Mouse (Mus musculus): ENCODE data around the gene Hsf5.

Hsf5 gene

GRCm38 (mm10) chr11:87639206-87639605 is 22.2 kb downstream of the Hsf5 start:
- DNase-seq (ENCODE audit: low read depth, low spot score): peak; percentile 64

DNA sequence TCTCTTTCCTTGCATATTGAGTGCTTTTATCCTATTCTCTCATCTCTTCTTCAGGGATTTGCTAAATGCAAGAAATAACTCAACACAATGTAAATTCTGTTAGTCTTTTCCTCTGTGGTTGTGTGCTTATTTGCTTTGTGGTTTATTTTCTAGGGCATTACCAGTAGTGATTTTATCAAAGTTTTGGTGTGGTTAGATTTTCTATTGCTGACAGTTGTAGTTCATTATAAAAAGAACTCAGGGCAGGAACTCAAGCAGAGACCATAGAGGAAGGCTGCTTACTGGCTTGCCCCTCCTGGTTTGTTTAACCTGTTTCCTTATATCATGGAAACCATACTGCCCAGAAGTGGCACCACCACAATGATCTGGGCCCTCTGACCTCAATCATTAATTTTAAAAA is 25.9 kb downstream of the Hsf5 start:
- no peak for DNase-seq (ENCODE audit: low read depth, low spot score)

GRCm38 (mm10) chr11:87654693-87655092 is 37.7 kb downstream of the Hsf5 start:
- DNase-seq (ENCODE audit: low read depth, low spot score): no peak

DNA sequence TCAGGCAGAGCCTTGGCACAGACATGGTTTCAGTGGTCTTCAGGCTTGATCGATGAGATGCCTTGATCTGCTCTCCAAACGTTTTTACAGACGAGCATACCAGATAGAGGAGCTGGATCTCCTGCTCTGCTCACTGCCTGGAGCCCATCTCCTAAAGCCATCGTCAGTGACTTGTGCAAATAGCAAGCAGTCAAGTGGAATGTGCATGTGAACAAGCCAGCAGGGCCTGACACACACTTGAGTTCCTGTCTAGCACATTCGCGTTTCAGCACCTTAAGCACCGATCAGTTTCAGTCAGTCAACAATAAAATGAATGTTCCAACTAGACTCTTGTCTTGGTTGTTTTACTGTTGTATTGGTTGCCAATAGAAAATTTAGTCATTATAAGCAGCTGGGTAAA is 42.3 kb downstream of the Hsf5 start:
- DNase-seq (ENCODE audit: low read depth, low spot score): no peak

DNA sequence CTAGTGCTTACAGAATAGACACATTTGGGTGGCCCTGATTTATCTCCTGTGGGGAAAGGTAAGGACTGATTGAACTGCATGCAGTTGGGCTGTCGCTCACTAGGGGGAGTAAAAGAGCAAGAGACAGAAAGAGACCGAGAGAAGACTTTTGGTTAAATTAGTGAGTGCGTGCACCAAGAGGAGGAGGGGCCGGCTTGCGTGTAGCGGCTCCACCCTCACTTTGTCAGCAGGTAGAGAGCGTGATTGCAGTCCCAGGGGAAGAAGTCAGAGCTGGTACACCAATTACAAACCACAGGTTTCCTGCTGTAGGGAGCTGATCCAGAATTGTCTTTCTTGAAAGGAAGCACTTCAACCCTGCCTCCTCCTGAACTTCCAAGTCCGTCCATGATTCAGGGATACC is 45.4 kb downstream of the Hsf5 start, which contains the start of gene Rnf43:
Gene Rnf43 (plus strand): TSS at position 316 of the 400 bp plus-strand sequence.
- peak; percentile 93 for DNase-seq (ENCODE audit: low read depth, low spot score)

DNA sequence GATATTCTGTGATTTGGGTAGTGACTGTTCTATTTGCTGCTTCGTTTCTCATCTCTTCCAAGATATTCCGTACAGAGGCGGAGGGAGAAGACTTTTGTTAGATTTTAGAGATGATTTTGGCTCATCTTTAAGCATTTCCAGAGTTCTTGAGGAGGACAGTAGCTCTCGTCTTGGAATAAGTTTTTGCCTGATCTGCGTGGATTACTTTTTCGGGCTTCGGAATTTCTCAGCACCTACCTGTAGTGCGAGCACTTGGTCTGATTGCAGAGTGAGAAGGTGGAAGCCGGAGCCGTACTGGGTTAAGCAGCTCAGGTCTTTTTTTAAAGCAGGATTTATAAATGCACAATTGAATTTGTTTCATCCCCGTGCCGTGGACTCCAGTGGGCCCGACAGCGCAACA is 45.9 kb downstream of the Hsf5 start:
- DNase-seq (ENCODE audit: low read depth, low spot score): no peak

GRCm38 (mm10) chr11:87663948-87664347 is 47.0 kb downstream of the Hsf5 start:
- no peak for DNase-seq (ENCODE audit: low read depth, low spot score)

- peak; percentile 20 for DNase-seq (ENCODE audit: low read depth, low spot score)
Observed at GRCm38 (mm10) chr11:87664521-87664920, 47.6 kb downstream of the Hsf5 start.

DNA sequence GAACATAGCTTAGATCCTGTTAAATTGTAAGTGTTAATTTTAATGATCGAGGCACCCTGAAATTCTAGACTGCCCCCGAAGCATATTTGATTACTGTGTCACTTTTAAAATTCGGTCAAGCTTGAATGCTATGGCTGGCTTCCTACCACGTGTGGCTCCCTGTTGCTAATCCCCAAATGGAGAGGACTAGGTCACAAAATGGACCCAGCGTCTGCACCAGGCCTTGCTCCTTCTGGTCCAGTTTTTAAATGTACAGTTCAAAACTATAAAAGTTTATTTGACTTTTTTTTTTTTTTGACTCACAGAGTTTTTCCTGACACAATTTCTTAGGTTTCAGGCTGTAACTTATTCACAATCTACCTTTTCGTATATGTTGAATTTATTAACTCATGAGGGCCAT is 48.3 kb downstream of the Hsf5 start:
- no peak for DNase-seq (ENCODE audit: low read depth, low spot score)

DNA sequence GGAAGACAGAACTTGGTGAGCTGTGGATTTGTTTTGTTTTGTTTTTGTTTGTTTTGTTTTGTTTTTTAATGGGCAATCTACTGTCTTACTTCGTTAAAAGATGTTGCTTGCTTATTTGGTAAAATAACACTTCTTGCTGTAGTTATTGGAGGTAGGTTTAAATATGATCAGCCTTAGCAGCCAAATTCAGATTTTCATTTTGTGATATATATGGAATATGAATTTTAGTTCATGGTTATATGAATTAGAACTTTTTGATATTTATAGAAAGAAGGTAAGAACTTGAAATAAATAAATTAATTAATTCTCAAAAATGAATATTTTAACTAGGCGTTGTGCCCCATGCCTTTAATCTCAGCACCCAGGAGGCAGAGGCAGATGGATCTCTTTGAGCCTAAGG is 48.7 kb downstream of the Hsf5 start:
- DNase-seq (ENCODE audit: low read depth, low spot score): no peak

GRCm38 (mm10) chr11:87666256-87667035 is 49.5 kb downstream of the Hsf5 start:
- DNase-seq (ENCODE audit: low read depth, low spot score): no peak

- no peak for DNase-seq (ENCODE audit: low read depth, low spot score)
Observed at GRCm38 (mm10) chr11:87667107-87668090, 50.4 kb downstream of the Hsf5 start.

DNA sequence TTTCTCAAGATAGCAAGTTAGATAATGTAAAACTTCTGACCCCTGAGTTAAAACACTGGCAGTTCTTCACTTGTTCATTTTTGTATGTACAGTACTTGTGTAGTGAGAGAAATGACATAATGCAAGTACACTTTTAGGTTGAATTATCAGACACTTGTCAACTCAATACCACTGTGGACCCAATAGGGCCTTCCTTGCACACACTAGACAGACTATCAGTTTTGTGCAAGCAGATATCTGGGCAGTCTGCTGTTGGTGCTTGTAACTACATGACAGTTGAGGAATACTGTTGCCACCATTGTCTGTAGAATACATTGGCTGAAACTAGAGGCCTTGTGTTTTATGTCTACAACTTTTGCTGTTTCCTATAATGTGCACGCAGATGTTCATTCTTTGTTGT is 56.3 kb downstream of the Hsf5 start:
- DNase-seq (ENCODE audit: low read depth, low spot score): no peak

DNA sequence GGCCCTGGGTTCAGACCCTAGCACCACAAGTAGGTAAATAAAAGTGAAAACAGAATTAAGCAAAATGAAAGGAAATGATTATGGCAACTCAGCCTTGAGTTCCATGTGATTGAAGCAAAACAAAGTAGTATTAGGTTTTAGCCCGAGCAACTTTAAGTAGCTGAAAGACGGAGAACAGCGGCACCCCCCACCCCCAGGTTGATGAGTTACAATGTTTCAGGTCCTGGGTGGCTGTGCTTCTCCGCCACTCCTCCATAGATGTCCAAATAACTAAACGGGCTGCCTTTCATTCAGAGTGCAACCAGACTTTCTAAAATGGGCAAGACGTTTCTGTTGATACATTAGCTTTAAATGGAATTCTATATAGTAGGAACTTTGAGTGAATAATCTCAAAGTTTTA is 58.6 kb downstream of the Hsf5 start:
- DNase-seq (ENCODE audit: low read depth, low spot score): no peak

DNA sequence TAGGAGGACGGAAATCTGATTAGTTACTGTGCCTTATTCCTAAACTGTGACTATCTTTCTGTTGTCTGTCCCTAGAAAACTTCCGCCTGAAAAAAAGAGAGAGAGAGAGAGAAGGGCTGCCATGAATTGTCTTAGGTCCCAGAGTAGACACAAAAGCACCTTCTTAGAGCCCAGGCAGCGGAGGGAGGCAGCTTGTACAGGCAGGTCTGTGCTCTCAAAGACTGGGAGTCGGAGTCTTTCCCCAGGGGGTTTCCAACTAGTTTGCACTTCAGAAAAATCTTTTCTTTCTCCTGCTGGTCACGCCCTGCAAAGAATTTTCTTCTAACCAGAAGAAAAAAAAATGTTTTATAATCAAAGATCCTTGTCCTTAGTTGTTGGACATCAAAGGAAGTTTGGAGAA is 60.8 kb downstream of the Hsf5 start:
- DNase-seq (ENCODE audit: low read depth, low spot score): no peak

GRCm38 (mm10) chr11:87678545-87678944 is 61.6 kb downstream of the Hsf5 start:
- DNase-seq (ENCODE audit: low read depth, low spot score): no peak

DNA sequence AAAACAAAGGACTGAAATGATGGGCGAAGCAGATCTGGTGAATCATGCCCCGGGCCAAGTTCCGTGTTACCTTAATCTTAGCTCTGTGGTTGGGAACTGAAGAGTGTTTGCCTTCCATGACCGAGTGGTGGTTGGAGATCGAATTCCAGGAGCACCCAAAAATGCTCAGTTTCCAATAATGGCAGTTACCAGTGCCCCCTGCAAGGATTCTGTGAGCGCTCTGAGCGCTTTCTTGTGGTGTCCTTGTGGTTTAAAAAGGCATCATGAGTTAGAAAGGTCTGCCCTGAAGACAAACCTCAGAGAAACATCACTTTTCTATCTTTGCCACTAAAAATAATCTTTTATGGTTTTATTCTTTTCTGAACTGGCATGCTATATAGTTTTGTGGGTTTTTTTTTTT is 62.0 kb downstream of the Hsf5 start:
- DNase-seq (ENCODE audit: low read depth, low spot score): no peak

- no peak for DNase-seq (ENCODE audit: low read depth, low spot score)
Observed at GRCm38 (mm10) chr11:87680786-87681185, 63.8 kb downstream of the Hsf5 start.

DNA sequence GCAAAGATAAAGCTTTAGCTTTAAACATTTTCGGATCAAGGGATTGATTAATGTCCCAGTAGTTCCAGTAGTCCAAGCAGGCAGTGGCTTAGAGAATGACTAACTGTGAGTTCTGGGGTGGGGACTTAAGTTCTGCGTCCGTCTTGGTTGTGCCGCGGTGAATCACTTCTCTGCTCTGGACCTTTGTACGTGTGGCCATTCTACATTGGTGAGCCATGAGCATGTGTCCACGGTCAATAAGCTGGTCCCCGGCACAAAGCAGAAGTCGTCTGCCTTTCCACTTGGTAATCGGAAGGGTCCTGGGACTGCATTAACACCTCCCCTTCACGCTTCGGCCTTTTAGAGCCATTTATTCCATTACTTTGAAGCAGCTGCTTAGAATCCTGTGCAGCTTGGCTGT is 65.1 kb downstream of the Hsf5 start:
- no peak for DNase-seq (ENCODE audit: low read depth, low spot score)

- no peak for DNase-seq (ENCODE audit: low read depth, low spot score)
Observed at GRCm38 (mm10) chr11:87682838-87683571, 66.0 kb downstream of the Hsf5 start.

DNA sequence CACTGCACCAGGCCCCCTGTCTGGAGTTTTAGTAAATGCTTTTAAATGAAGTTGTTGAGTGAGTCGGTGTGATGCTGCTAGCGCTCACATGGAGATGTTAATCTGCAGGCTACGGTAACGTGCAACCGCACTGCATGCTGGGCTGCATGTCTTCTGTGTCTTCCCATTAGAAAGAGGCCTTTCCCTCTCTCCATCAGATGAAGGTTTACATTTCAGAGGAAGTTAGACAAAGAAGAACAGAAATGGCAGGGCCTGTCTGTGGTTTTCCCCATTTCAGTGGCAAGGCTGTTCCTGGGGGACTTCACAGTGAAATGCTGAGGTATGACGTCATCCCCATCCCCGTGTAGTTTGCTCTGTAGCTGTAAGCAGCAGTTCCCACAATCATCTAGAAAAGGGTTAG is 69.4 kb downstream of the Hsf5 start:
- peak; percentile 43 for DNase-seq (ENCODE audit: low read depth, low spot score)

Data from brain, adult 2 months (tissue).